Mouse (Mus musculus) intestine, embryonic 15.5 days (tissue): ENCODE data around the gene Atp5g3. TPM values are rescaled to one million over a fixed set of nuclear protein-coding genes. Genes with fewer than 3 reads are reported as not detected.
A peak's percentile ranks its signal among the peaks of the same experiment; 100 is the strongest.

Experiments
- ATAC-seq: fragments of 200-750 bp; cut with Nextera tagmentation; 2 replicates; pipeline ENCODE4 v1.8.0; 2017; ENCODE audit warnings: moderate TSS enrichment, moderate library complexity
- H3K27ac ChIP-seq: fragments of 300-500 bp; sonication (generic); 2 replicates; pipeline ENCODE4 v1.5.1; 2015; ENCODE audit warnings: mild to moderate bottlenecking, inconsistent platforms
- H3K27me3 ChIP-seq: fragments of 300-500 bp; sonication (generic); replicated peaks from 2 replicates; pipeline ENCODE4 v1.6.1; 2015; ENCODE audit warnings: inconsistent platforms
- H3K36me3 ChIP-seq: fragments of 300-500 bp; sonication (generic); 2 replicates; pipeline ENCODE4 v1.6.1; 2015; ENCODE audit warnings: inconsistent platforms
- H3K4me1 ChIP-seq: fragments of 300-500 bp; sonication (generic); replicated peaks from 2 replicates; pipeline ENCODE4 v1.6.1; 2015; ENCODE audit warnings: inconsistent platforms
- H3K4me2 ChIP-seq: fragments of 300-500 bp; sonication (generic); replicated peaks from 2 replicates; pipeline ENCODE4 v1.6.1; 2015; ENCODE audit warnings: mild to moderate bottlenecking, inconsistent platforms
- H3K4me3 ChIP-seq: fragments of 300-500 bp; sonication (generic); replicated peaks from 2 replicates; pipeline ENCODE4 v1.5.1; 2015; ENCODE audit warnings: inconsistent platforms
- H3K9ac ChIP-seq: fragments of 300-500 bp; sonication (generic); 2 replicates; pipeline ENCODE4 v1.6.1; 2015; ENCODE audit warnings: inconsistent platforms
- H3K9me3 ChIP-seq: fragments of 300-500 bp; sonication (generic); 2 replicates; pipeline ENCODE4 v1.6.1; 2016; ENCODE audit warnings: inconsistent platforms
- WGBS: fragments of 180-500 bp; shearing (Covaris S2); methylation state at CpG from one replicate; pipeline ENCODE4 v1.1.7; 2015; 5-methylcytosine and 5-hydroxymethylcytosine counted together
- polyA plus RNA-seq: library from polyadenylated mRNA; unstranded; fragments of >200 nt; fragmentation: Nextera tagmentation; extraction: Ambion mirVana; gene quantifications from 2 replicates; pipeline ENCODE4 v1.2.1, GENCODE M21; 2015

Atp5g3 gene
- polyA plus RNA-seq, 1 experiment from 2014 or later = 1,647 TPM

DNA sequence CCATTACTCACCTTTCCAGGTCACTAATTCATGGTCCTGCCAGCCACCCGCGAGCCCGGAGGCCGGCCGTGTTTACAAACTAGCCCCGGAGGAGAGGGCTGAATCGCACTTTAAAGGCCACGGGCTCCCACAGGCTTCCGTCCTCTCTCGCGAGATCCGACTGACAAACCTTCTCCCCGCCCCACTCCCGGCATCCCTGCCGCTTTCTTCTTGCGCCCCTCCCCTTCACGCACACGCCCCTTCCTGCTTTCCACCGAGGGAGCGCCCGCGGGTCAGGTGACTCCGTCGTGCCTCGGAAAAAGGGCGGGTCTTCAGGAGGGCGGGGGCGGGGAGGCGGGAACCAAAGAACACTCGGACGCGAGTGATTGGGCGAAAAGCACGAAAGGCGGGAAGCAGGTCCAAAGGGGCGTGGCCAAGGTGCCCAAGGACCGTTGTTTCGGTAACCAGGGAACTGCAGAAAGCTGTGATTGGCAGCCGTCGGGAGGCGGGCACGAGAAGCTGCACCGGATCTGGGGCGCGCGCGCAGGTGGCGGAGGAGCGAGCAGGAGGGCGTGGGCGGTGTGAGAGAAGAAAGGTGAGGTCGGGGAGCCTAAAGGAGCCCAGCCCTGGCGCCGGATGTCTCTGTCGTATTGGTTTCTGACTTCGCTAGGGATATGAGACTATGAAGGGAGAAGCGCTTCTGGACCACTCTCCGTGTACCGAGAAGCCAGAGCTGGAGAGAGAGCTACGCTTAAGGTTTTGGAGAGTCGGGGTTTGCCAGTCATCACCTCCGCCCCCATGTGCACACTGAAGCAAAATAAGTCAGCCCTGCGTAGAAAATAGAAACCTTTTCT, 18.4 kb downstream of the Atp5g3 start, which contains the start of gene Atf2:
TSS of gene Atf2 (minus strand) at position 176 of the 833 bp plus-strand sequence.
- peak within 1 kb of the TSS; percentile 84 for H3K9ac ChIP-seq
- peak within 1 kb of the TSS; percentile 78 for H3K4me2 ChIP-seq
- no peaks in the 10 kb centered on the region for H3K4me1 ChIP-seq
- peak within 1 kb of the TSS; percentile 95 for H3K4me3 ChIP-seq
- peak within 1 kb of the TSS; percentile 86 for H3K27ac ChIP-seq
- H3K27me3 ChIP-seq = no peaks in the 10 kb centered on the region
- no peaks in the 10 kb centered on the region for H3K36me3 ChIP-seq
- ATAC-seq = peak; percentile 96
- H3K9me3 ChIP-seq = no peaks in the 10 kb centered on the region
- whole genome bisulfite sequencing = under 1% methylated on average over 63 of the region's 63 CpGs

DNA sequence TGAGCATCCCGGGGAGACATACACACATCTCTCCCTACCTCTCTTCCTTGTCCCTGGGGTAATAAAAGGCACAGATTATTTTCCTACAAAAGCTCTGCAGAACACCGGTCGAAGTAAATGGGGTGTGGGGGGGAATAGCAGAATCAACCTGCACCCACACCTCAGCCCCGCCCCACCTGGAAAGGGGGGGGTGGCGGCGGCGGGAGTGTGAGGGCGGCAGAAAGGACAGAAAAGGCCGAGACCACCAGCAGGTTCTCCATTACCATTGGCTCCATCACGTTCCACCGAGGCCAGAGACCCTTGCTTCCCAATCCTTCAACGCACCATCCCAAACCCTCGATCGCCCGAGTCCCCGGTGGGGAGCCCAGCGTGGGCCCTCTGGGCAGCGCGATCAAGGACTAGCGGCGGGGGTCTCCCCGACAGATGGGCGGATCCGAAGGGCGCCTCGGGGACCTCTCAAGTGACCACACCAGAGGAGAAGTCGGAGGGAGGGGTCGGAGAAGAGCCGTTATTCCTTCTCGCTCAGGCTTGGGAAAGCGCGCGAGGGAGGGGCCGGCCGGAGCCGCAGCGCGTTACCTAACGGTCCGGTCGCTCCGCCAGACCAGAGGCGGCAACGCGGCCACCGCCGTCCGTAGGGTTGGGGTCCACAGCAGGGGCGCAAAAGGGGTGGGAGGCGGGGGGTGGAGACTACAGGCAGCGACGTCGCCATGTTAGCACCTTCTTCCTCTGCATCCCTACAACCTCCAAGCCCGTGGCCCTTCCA, 19.2 kb downstream of the Atp5g3 start:
- Histone ChIP-seq H3K27ac (peak overlapping the region; percentile 86), H3K27me3 (no peaks in the 10 kb centered on the region), H3K4me2 (peak overlapping the region; percentile 78), H3K4me3 (peak overlapping the region; percentile 95), H3K9me3 (no peaks in the 10 kb centered on the region), H3K4me1 (no peaks in the 10 kb centered on the region), H3K9ac (peak overlapping the region; percentile 84), H3K36me3 (no peaks in the 10 kb centered on the region)
- peak; percentile 60 for ATAC-seq
- under 1% methylated on average over 54 of the region's 54 CpGs for WGBS

DNA sequence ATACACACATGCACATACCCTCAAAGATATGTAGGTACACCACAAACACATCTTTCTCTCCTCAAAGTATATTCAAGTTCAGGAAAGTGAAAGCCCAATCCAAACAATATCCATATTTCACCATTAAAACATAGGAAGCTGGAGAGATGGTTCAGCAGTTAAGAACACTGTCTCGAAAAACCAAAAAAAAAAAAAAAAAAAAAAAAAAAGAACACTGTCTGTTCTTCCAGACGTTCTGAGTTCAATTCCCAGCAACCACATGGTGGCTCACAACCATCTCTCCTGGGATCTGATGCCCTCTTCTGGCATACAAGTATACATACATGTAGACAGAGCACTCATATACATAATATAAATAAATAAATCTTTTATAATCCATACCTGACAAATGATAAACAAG, 25.1 kb downstream of the Atp5g3 start:
- Histone ChIP-seq H3K36me3 (no peaks in the 10 kb centered on the region), H3K9me3 (no peaks in the 10 kb centered on the region)
- 80% methylated on average over 2 of the region's 2 CpGs for WGBS

DNA sequence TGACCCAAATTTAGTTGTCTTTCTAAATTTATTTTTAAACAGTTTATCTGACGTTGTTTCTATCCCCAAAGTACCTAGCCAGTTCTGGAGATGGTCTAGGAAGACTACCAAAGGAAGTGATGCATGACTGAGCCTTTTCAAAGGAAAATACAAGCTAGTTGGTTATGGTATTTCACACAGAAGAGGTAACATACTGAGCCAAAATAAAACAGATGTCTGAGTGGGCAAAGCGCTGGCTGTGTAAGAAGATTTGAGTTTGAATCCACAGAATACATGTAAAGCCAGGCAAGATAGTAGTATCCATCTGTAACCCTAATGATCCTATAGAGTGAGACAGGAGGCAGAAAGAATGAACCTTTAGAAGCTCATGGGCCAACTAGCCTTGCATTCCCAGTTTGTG, 33.2 kb downstream of the Atp5g3 start:
- 88% methylated on average over 2 of the region's 2 CpGs for WGBS
- H3K4me2 ChIP-seq = no peak overlapping the region
- no peak overlapping the region for H3K27ac ChIP-seq
- H3K4me3 ChIP-seq = no peak overlapping the region
- H3K27me3 ChIP-seq = no peaks in the 10 kb centered on the region
- H3K9ac ChIP-seq = no peak overlapping the region
- H3K9me3 ChIP-seq = no peaks in the 10 kb centered on the region
- H3K4me1 ChIP-seq = no peaks in the 10 kb centered on the region
- H3K36me3 ChIP-seq = no peaks in the 10 kb centered on the region
- no peak for ATAC-seq

More for the DNA sequence above, 25.1 kb downstream of the Atp5g3 start:
- Histone ChIP-seq H3K27me3 (no peaks in the 10 kb centered on the region), H3K4me2 (no peak overlapping the region), H3K4me1 (no peaks in the 10 kb centered on the region), H3K9ac (no peak overlapping the region), H3K27ac (no peak overlapping the region), H3K4me3 (no peak overlapping the region)
- no peak for ATAC-seq

DNA sequence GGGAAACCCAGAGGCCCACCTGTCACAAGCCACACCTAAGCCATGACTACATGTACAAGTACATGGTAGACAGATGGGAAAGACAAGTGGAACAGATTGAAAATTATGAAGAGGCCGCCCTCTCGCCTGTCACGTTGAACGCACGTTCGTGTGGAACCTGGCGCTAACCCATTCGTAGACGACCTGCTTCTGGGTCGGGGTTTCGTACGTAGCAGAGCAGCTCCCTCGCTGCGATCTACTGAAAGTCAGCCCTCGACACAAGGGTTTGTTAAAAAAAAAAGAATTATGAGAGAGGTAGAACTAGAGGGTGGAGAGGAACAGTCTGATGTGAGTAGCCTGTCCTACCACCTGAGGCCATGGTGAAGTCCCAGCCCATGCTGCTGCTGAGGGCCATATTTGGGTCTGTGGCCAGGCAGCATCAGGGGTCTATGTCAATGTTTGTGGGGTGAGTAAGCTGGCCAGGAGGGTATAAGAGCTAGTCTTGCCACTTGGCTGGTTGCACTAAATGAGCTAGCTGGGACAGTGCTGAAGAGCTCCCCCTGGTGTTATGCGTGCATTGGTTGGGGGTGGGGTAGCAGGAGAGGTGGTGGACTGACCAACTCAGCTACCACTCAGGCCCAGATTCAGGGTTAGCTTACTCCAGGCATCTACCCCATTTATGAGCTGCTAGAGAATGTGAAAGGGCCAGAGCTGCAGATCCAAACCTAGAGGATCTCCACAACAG, 43.2 kb downstream of the Atp5g3 start:
- Histone ChIP-seq H3K27ac (no peak overlapping the region), H3K9ac (no peak overlapping the region), H3K9me3 (no peaks in the 10 kb centered on the region), H3K27me3 (no peaks in the 10 kb centered on the region), H3K36me3 (no peaks in the 10 kb centered on the region), H3K4me3 (no peak overlapping the region), H3K4me1 (no peaks in the 10 kb centered on the region), H3K4me2 (no peak overlapping the region)
- 81% methylated on average over 16 of the region's 16 CpGs for WGBS
- no peak for ATAC-seq

DNA sequence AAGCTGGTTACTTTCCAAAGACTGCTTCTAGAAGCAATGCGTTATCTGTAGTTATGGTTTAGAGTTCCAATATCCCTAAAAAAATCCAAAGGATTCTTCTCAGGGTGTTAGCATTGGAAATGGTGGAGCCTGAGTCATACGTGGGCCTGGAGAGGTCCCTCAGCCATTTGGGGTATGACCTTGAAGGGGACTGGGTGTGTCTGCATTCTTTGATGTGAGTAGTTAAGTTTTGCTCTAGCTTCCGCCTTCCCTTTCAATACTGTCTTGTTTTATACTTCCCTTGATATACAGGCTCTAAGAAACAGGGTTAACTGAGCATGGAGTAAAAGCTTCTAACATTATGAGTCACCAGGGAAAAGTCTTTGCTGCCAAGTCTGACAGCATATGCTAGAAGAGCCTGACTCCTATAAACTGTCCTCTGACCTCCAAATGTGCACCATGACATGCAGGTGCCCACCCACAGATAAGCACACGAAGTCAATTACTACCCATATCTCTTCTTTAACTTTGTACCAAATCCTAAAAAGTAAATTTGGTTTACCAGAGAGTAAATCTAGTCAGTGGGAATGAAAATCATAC, 51.0 kb downstream of the Atp5g3 start:
- no peak overlapping the region for H3K9ac ChIP-seq
- H3K4me2 ChIP-seq = no peak overlapping the region
- no peaks in the 10 kb centered on the region for H3K27me3 ChIP-seq
- H3K36me3 ChIP-seq = no peaks in the 10 kb centered on the region
- H3K4me3 ChIP-seq = no peak overlapping the region
- H3K9me3 ChIP-seq = no peaks in the 10 kb centered on the region
- no peaks in the 10 kb centered on the region for H3K4me1 ChIP-seq
- H3K27ac ChIP-seq = no peak overlapping the region
- 73% methylated on average over 4 of the region's 4 CpGs for WGBS
- no peak for ATAC-seq

Other genes with a start within 250 kb of the Atp5g3 start
- gene Chn1, start 136.0 kb downstream of the Atp5g3 start, polyA plus RNA-seq = 15.9 and 16.9 TPM in 2 replicates
- gene Atf2, start 18.7 kb downstream of the Atp5g3 start, polyA plus RNA-seq = 53.2 and 55.1 TPM in 2 replicates